Mouse (Mus musculus) forebrain, embryonic 11.5 days (tissue): ENCODE data around the gene Pnpla2. TPM values are rescaled to one million over a fixed set of nuclear protein-coding genes. Genes with fewer than 3 reads are reported as not detected.

Experiments
- ATAC-seq: fragments of 200-750 bp; cut with Nextera tagmentation; replicated peaks from 2 replicates; pipeline ENCODE4 v1.8.0; 2017; ENCODE audit warnings: moderate TSS enrichment; ENCODE audit not compliant: low FRiP score
- DNase-seq: peaks from one replicate; pipeline ENCODE4 v3.0.0-alpha.2; 2017; ENCODE audit warnings: low spot score
- H3K27ac ChIP-seq: fragments of 300-500 bp; sonication (generic); 2 replicates; pipeline ENCODE4 v1.5.1; 2014; ENCODE audit warnings: low read depth, low read length
- H3K27me3 ChIP-seq: fragments of 300-500 bp; sonication (generic); 2 replicates; pipeline ENCODE4 v1.6.1; 2014; ENCODE audit warnings: mild to moderate bottlenecking, low read length, mixed read lengths; ENCODE audit not compliant: control insufficient read depth, insufficient read depth
- H3K36me3 ChIP-seq: fragments of 300-500 bp; sonication (generic); 2 replicates; pipeline ENCODE4 v1.6.1; 2014; ENCODE audit warnings: mild to moderate bottlenecking, low read length, moderate library complexity, mixed read lengths; ENCODE audit not compliant: control insufficient read depth, insufficient read depth
- H3K4me1 ChIP-seq: fragments of 300-500 bp; sonication (generic); replicated peaks from 2 replicates; pipeline ENCODE4 v1.6.1; 2014; ENCODE audit warnings: low read length, mixed read lengths; ENCODE audit not compliant: control insufficient read depth, insufficient read depth
- H3K4me2 ChIP-seq: fragments of 300-500 bp; sonication (generic); 2 replicates; pipeline ENCODE4 v1.6.1; 2014; ENCODE audit warnings: low read depth, mild to moderate bottlenecking, low read length, moderate library complexity, mixed read lengths; ENCODE audit not compliant: severe bottlenecking
- H3K4me3 ChIP-seq: fragments of 300-500 bp; sonication (generic); 2 replicates; pipeline ENCODE4 v1.5.1; 2014; ENCODE audit warnings: low read depth, low read length
- H3K9ac ChIP-seq: fragments of 300-500 bp; sonication (generic); 2 replicates; pipeline ENCODE4 v1.6.1; 2014; ENCODE audit warnings: low read length
- H3K9me3 ChIP-seq: fragments of 300-500 bp; sonication (generic); 2 replicates; pipeline ENCODE4 v1.6.1; 2016; ENCODE audit warnings: low read length, mixed read lengths; ENCODE audit not compliant: control insufficient read depth
- WGBS: fragments of 180-500 bp; shearing (Covaris S2); extraction: QIAGEN DNeasy Blood & Tissue Kit; methylation state at CpG from one replicate; pipeline ENCODE4 v1.1.7; 2014; 5-methylcytosine and 5-hydroxymethylcytosine counted together
- polyA plus RNA-seq: library from polyadenylated mRNA; unstranded; fragments of >200 nt; fragmentation: Nextera tagmentation; extraction: Ambion mirVana; gene quantifications from 2 replicates; pipeline ENCODE4 v1.2.1, GENCODE M21; 2014

Gene Pnpla2
- polyA plus RNA-seq, 1 experiment from 2014 or later: 16.9 TPM

- H3K36me3 ChIP-seq: no peaks in the 10 kb centered on the region
- H3K4me2 ChIP-seq: no peak overlapping the region
- no peak overlapping the region for H3K4me3 ChIP-seq
- WGBS: 91% methylated on average over 2 of the region's 2 CpGs
- no peak overlapping the region for H3K27ac ChIP-seq
- no peak overlapping the region for H3K9ac ChIP-seq
- ATAC-seq (no peak), DNase-seq (no peak)
- peaks cover 4% of the 10 kb centered on the region; the same call in 1 of the 2 replicates for H3K27me3 ChIP-seq
- peaks cover 6% of the 10 kb centered on the region; the same call in 1 of the 2 replicates for H3K4me1 ChIP-seq
- H3K9me3 ChIP-seq: no peaks in the 10 kb centered on the region
Observed at GRCm38 (mm10) chr7:141485606-141486005, 30.6 kb downstream of the Pnpla2 start.

GRCm38 (mm10) chr7:141486239-141486638 lies 31.2 kb downstream of the Pnpla2 start:
- H3K4me3 ChIP-seq: no peak overlapping the region
- no peak overlapping the region for H3K4me2 ChIP-seq
- H3K27me3 ChIP-seq: peaks cover 4% of the 10 kb centered on the region; the same call in 1 of the 2 replicates
- H3K9ac ChIP-seq: no peak overlapping the region
- ATAC-seq (no peak), DNase-seq (no peak)
- 96% methylated on average over 1 of the region's 1 CpGs for WGBS
- no peaks in the 10 kb centered on the region for H3K36me3 ChIP-seq
- H3K9me3 ChIP-seq: no peaks in the 10 kb centered on the region
- H3K27ac ChIP-seq: no peak overlapping the region
- peaks cover 6% of the 10 kb centered on the region; the same call in 1 of the 2 replicates for H3K4me1 ChIP-seq

- Histone ChIP-seq H3K9me3 (no peaks in the 10 kb centered on the region), H3K9ac (no peak overlapping the region), H3K36me3 (no peaks in the 10 kb centered on the region), H3K4me3 (no peak overlapping the region), H3K4me1 (peaks cover 6% of the 10 kb centered on the region; the same call in 1 of the 2 replicates), H3K27ac (no peak overlapping the region), H3K27me3 (peaks cover 4% of the 10 kb centered on the region; the same call in 1 of the 2 replicates), H3K4me2 (no peak overlapping the region)
- DNase-seq: no peak
- WGBS: 90% methylated on average over 7 of the region's 7 CpGs
- ATAC-seq: no peak
Observed at GRCm38 (mm10) chr7:141487141-141487540, 32.1 kb downstream of the Pnpla2 start.

- Histone ChIP-seq H3K9ac (no peak overlapping the region), H3K27me3 (no peaks in the 10 kb centered on the region), H3K4me1 (no peaks in the 10 kb centered on the region), H3K27ac (no peak overlapping the region), H3K9me3 (no peaks in the 10 kb centered on the region), H3K4me3 (no peak overlapping the region), H3K4me2 (no peak overlapping the region), H3K36me3 (no peaks in the 10 kb centered on the region)
- 80% methylated on average over 2 of the region's 2 CpGs for WGBS
- DNase-seq (no peak), ATAC-seq (no peak)
Observed at GRCm38 (mm10) chr7:141491151-141491550, 36.2 kb downstream of the Pnpla2 start.

GRCm38 (mm10) chr7:141492738-141493137 lies 37.7 kb downstream of the Pnpla2 start:
- DNase-seq: no peak
- H3K9ac ChIP-seq: no peak overlapping the region
- no peak overlapping the region for H3K27ac ChIP-seq
- no peaks in the 10 kb centered on the region for H3K36me3 ChIP-seq
- 89% methylated on average over 5 of the region's 5 CpGs for WGBS
- H3K9me3 ChIP-seq: no peaks in the 10 kb centered on the region
- no peaks in the 10 kb centered on the region for H3K4me1 ChIP-seq
- no peak overlapping the region for H3K4me2 ChIP-seq
- no peak overlapping the region for H3K4me3 ChIP-seq
- ATAC-seq: no peak
- no peaks in the 10 kb centered on the region for H3K27me3 ChIP-seq

GRCm38 (mm10) chr7:141493729-141494128 lies 38.7 kb downstream of the Pnpla2 start:
- Histone ChIP-seq H3K4me2 (no peak overlapping the region), H3K9ac (no peak overlapping the region), H3K4me1 (no peaks in the 10 kb centered on the region), H3K36me3 (no peaks in the 10 kb centered on the region), H3K4me3 (no peak overlapping the region), H3K27ac (no peak overlapping the region), H3K27me3 (no peaks in the 10 kb centered on the region), H3K9me3 (no peaks in the 10 kb centered on the region)
- WGBS: 93% methylated on average over 1 of the region's 1 CpGs
- DNase-seq (no peak), ATAC-seq (no peak)

GRCm38 (mm10) chr7:141495379-141495778 lies 40.4 kb downstream of the Pnpla2 start:
- no peaks in the 10 kb centered on the region for H3K36me3 ChIP-seq
- ATAC-seq (no peak), DNase-seq (no peak)
- H3K27ac ChIP-seq: no peak overlapping the region
- no peak overlapping the region for H3K4me3 ChIP-seq
- no peak overlapping the region for H3K4me2 ChIP-seq
- no peaks in the 10 kb centered on the region for H3K27me3 ChIP-seq
- no peaks in the 10 kb centered on the region for H3K9me3 ChIP-seq
- H3K4me1 ChIP-seq: no peaks in the 10 kb centered on the region
- H3K9ac ChIP-seq: no peak overlapping the region
- 80% methylated on average over 2 of the region's 2 CpGs for WGBS

GRCm38 (mm10) chr7:141495940-141496339 lies 40.9 kb downstream of the Pnpla2 start:
- no peaks in the 10 kb centered on the region for H3K36me3 ChIP-seq
- no peak overlapping the region for H3K9ac ChIP-seq
- H3K27ac ChIP-seq: no peak overlapping the region
- DNase-seq: no peak
- no peak overlapping the region for H3K4me2 ChIP-seq
- H3K27me3 ChIP-seq: no peaks in the 10 kb centered on the region
- no peaks in the 10 kb centered on the region for H3K9me3 ChIP-seq
- ATAC-seq: no peak
- H3K4me1 ChIP-seq: no peaks in the 10 kb centered on the region
- WGBS: 91% methylated on average over 4 of the region's 4 CpGs
- no peak overlapping the region for H3K4me3 ChIP-seq

GRCm38 (mm10) chr7:141497600-141497999 lies 42.6 kb downstream of the Pnpla2 start:
- H3K4me3 ChIP-seq: no peak overlapping the region
- H3K36me3 ChIP-seq: no peaks in the 10 kb centered on the region
- H3K4me2 ChIP-seq: no peak overlapping the region
- H3K4me1 ChIP-seq: no peaks in the 10 kb centered on the region
- ATAC-seq (no peak), DNase-seq (no peak)
- H3K27ac ChIP-seq: no peak overlapping the region
- H3K27me3 ChIP-seq: no peaks in the 10 kb centered on the region
- WGBS: 92% methylated on average over 3 of the region's 3 CpGs
- H3K9me3 ChIP-seq: no peaks in the 10 kb centered on the region
- H3K9ac ChIP-seq: no peak overlapping the region
